Mouse (Mus musculus): ENCODE results near the gene Klhl35. TPM values are rescaled to one million over a fixed set of nuclear protein-coding genes. Genes with fewer than 3 reads are reported as not detected.
"Not testable (repeated sequence)": the region's sequence is repeated elsewhere in the genome, so short reads cannot be mapped to it uniquely, and the experiment has no call there.

Gene Klhl35
- total RNA-seq, 2 experiments from 2014 or later, result 0.19 to 0.46 TPM

DNA sequence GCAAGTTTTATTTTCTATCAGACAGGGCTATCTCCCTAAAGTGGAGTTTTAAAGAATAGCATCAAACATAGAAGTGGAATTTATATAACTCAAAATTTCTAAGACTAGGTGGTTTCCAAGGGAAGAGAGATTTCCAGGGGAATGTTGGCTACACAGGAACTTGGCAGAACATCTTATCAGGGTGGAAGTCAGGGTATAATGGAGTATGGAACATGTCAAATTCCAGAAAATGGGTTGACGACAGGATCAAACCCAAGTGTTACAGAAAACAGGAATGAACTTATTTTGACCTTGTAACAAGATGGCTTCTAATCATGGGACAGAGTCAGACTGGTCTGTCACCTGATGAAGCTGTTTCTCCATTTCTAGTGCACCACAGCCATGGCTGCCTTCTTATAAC is 18.9 kb downstream of the Klhl35 start:
- no peak for DNase-seq (ENCODE audit: low spot score in 2 of 2)

DNA sequence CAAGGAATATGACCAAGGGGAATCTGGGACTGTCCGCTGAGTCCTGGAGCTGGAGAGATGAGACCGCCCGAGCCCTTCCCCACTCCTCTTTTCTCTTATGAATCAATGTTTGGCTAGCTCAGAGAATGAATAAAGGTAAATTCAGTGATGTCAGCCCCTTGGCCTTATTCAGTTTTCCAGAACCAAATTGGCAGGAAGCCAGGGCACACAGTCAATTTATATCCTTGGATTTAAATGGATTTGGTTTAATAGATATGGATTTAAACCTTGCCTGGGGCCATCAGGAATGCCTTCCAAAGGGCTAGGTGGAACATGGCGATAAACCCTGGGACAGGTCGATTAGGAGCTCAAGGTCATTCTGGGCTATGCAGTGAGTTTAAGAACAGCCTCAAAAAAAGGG is 23.9 kb downstream of the Klhl35 start:
- DNase-seq (ENCODE audit: low spot score in 2 of 2), result no peak

DNA sequence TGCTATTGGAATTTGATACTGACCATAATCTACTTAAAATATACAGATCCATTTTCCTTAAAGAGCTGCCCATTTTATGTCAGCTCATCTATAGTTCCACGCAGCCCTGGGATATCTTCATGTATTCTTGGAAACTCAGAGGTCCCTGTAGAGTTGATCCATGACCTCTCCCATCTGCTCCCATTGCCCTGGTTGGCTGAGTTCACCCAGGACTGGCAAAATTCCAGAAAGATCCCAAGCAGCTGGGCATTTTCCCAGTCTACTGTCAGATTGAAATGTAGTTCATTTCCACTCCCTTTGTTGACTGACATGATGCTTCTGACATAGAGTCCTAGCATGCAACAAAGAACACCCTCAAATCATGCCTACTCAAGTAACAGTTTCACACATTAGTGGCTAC is 33.3 kb downstream of the Klhl35 start:
- no peak for DNase-seq (ENCODE audit: low spot score in 2 of 2)

DNA sequence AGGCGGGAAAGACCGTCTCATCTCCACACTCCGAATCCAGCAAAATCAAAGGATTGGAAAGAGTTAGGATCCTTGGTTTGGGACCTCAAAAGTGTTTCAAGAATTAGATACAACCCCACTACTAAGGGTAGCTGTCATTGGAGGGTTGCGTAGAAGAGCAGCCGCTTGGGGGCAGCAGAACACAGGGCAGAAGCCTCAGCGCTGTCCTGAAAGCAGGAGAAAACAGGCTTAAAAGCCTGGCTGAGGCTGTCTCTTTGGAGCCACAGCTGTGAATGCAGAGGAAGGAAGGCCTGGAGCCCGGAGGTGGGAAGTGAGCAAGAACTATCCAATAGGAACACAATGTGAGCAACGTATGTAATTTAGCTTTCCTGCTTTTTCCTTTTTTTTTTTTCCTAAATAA is 34.4 kb downstream of the Klhl35 start:
- DNase-seq (ENCODE audit: low spot score in 2 of 2), result peak; percentile 80 to 85

DNA sequence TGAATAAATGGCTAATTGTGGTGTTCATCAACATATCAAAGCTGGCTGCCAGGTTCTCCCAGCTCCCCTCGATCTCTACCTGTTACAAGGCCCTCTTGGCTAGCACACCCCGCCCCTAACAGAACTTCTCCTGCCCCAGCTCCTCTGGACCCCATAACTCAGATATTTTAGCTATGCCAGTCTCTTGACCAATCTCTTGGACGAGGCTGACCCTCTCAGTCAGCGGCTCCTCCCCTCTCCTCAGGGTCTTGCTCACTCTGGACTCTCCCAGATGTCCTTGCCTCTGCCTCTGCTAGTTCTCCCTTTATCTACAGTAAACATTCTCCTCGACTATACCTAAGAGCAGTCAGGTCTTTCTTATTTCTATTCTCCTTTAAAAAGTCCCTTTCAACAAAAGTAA is 34.9 kb downstream of the Klhl35 start:
- DNase-seq (ENCODE audit: low spot score in 2 of 2), result no peak

DNA sequence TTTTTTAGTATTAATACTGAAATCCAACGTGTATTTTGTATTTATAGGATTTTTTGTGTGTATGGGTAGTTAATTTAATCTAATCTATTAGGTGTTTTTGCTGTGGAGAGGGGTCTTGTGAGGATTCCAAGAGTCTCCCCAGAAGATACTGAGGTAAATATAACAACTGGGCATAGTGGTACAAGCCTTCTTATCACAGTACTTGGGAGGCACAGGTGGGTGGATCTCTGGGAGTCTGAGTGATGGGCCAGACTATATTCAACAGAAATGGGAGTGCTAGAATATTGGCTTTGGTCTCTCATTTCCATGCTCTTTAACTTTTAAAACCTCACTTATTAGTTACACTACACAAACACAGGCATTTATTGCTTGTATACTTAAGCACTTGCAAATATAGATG is 35.3 kb downstream of the Klhl35 start:
- no peak for DNase-seq (ENCODE audit: low spot score in 2 of 2)

DNA sequence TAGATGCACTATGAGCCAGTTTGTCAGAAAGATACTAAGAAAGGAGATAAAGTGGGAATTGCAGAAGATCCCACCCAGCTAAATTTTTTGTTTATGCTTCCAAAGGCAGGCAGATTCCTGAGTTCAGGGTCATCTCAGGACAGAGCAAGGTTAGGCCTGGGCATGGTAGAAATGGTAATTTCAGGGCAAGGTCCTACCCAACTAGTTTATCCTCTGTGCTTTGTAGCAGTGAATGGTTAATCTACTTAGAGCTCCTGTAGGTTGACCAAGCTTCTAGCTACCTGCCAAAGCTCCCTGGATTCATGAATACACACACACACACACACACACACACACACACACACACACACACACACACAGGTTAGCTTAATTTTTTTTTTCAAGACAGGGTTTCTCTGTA is 38.8 kb downstream of the Klhl35 start:
- no peak for DNase-seq (ENCODE audit: low spot score in 2 of 2)

DNA sequence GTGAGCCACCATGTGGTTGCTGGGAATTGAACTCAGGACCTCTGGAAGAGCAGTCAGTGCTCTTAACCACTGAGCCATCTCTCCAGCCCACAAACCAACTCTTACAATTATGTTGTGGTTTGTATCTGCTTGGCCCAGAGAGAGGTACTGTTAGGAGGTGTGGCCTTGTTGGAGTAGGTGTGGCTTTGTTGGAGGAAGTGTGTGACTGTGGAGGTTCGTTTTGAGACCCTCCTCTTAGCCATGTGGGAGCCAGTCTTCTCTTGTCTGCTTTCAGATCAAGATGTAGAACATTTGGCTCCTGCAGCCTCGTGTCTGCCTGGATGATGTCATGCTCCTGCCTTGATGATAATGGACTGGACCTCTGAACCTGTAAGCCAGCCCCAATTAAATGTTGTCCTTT is 42.4 kb downstream of the Klhl35 start:
- not testable (repeated sequence) for DNase-seq (ENCODE audit: low spot score in 2 of 2)

DNA sequence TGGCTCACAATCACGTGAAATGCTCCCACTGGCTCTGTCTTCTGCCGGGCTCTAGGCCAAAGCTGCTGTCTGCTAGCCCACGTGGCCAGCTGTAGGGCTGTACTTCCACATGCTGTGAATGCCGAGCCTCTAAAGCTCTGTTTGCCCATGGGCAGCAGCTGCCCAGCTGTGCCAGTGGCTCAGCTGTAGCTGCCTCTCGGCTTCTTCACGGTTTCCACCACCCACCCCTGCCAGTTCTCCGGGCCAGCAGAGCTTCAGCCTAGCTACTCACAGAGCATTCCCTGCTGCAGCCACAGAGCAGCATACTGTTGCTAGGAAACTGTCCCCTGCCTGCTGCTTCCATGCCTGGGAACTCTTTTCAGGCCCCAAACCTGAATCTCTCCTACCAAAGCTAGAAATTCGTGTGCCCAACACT is 44.3 kb downstream of the Klhl35 start:
- peak; percentile 22 to 28 for DNase-seq (ENCODE audit: low spot score in 2 of 2)

DNA sequence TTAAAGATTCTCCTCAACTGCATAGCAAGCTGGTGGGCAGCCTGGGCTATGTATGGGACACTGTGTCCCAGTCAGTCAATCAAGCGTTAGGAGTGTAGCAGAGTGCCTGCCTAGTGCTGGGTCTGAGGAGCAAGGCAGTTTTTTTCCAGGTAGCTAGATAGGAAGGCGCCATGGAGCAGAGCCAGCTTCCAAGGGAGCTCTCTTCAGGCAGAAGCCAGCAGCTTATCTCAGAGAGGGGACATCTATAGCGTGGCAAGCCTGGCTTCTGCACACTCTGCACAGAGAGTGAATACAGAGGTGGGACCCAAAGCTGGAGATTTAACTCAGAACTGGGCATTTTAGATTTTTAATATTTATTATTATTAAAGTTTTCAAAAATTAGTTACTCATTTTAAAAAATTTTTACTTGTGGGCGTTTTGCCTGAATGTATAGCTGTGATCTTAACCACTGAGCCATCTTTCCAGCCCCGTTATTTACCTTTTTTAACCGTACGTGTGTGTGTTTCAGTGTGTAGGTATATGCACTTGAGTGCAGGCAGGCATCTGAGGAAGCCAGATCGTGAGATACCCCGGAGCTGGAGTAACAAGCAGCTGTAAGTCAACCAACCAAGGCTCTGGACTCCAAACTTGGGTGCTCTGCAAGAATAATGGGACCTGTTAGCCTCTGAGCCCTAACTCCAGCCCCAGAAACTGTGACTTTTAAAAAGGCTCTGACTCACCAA is 50.4 kb downstream of the Klhl35 start:
- no peak for DNase-seq (ENCODE audit: low spot score in 2 of 2)

DNA sequence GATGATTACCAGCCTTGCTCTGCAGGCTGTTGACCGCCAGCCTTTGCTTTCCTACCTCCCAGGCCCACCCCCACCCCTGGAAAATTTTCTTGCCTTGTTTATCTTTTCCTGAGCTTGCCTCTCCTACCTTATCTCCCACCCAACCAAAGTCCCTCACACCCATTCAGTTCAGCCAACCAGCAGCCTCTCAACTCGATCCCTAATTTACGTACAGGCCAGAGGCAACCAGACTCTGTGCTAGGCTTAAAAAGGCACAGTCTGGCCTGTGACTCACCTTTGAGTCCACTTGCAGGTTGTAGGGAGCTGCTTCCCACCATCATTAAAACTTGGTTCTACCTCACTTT is 51.0 kb downstream of the Klhl35 start:
- DNase-seq (ENCODE audit: low spot score in 2 of 2), result no peak

DNA sequence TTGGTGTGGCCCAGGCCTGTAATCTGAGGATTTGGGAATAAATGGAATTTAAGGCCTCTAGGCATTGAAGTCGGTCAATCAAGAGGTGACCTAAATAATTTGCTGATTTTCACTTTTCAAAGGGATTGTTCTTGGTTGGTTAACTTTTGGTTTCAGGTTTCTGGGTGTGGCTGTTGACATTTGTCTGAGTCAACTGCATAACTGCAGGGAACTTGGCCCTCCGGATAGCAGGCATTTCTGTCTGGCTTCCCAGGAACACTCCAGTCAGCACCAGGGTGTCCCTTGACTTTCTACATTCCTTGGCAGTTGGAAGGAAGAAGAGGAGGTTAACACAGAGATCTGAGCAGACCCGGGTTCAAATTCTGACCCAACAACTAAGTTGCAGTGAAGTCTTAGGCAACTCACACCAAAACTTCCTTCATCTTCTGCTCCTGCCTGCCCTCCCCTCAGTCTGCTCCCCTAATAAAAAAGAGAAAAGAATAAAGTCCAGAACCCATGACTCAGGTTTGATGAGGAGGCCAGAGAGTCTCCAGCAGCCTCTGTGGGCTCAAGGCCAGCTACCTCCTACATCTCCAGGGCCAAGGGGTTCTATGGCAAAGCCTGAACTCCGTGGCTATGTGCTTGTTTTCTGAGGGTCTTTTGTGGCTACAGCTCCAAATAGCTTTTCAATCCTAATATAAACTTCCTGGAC is 53.3 kb downstream of the Klhl35 start:
- DNase-seq (ENCODE audit: low spot score in 2 of 2), result no peak

DNA sequence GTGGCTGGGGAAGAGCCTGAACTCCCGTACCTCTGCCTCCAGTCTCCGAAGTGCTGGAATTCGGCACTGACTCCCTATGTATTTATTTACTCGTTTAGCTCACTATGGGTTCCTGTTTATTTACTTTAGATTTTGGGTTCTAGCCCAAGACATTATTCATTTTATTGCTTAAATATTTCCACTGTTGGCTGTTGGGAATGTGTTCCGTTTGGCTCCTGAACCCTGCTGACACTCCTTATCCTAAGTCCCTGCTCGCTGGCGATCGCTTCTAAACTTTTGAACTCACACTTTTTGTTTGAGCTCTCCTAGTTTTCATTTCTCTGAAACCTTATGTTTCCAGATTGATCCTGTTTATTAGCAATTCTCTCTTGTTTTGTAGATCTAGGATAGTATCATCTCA is 57.3 kb downstream of the Klhl35 start:
- DNase-seq (ENCODE audit: low spot score in 2 of 2), result no peak

Other genes starting within 250 kb of the Klhl35 start
- gene Mogat2, start 227.4 kb upstream of the Klhl35 start, total RNA-seq (2021), result under 1 TPM; 0.43 to 0.99 TPM
- 10 to 100 TPM in 1 of 2 experiments, 1 to 10 TPM in 1; 6.6 to 10.9 TPM for gene Map6, start 198.6 kb upstream of the Klhl35 start, total RNA-seq (2021)
- 100 to 1,000 TPM; 244 to 442 TPM for gene Serpinh1, start 112.8 kb upstream of the Klhl35 start, total RNA-seq (2021)
- gene Gdpd5, start 84.6 kb upstream of the Klhl35 start, total RNA-seq (2021), result 1 to 10 TPM; 5.4 to 7.5 TPM
- gene Rps3, start 17.7 kb downstream of the Klhl35 start, total RNA-seq (2021), result 100 to 1,000 TPM; 511 to 548 TPM
- gene Arrb1, start 69.5 kb downstream of the Klhl35 start, total RNA-seq (2021), result 10 to 100 TPM; 38.3 to 43.6 TPM
- gene Tpbgl, start 161.1 kb downstream of the Klhl35 start, total RNA-seq (2021), result 10 to 100 TPM; 17.5 to 29.5 TPM
- 10 to 100 TPM; 21.0 to 25.3 TPM for gene Slco2b1, start 245.3 kb downstream of the Klhl35 start, total RNA-seq (2021)

Data from adrenal gland, adult 18-20 months (tissue).